Mouse (Mus musculus) liver, adult 2 months (tissue): ENCODE results near the gene Jund. TPM values are rescaled to one million over a fixed set of nuclear protein-coding genes. Genes with fewer than 3 reads are reported as not detected.

Source experiments
- DNase-seq: peaks from one replicate; pipeline ENCODE4 v3.0.0-alpha.2; 2011; ENCODE audit warnings: low read depth, low spot score; ENCODE audit errors: extremely low read depth
- H3K27ac ChIP-seq: fragments of 200-500 bp; replicated peaks from 2 replicates; pipeline ENCODE4 v1.5.1; 2012; ENCODE audit warnings: low read depth, mild to moderate bottlenecking, control low read depth, inconsistent platforms, low read length; ENCODE audit not compliant: insufficient read depth
- H3K27me3 ChIP-seq: fragments of 200-500 bp; 2 replicates; pipeline ENCODE4 v1.6.1; 2012; ENCODE audit warnings: mild to moderate bottlenecking, moderate library complexity, low read length, inconsistent platforms; ENCODE audit not compliant: control insufficient read depth, insufficient read depth
- H3K36me3 ChIP-seq: fragments of 200-500 bp; 2 replicates; pipeline ENCODE4 v1.6.1; 2012; ENCODE audit warnings: low read length, inconsistent platforms; ENCODE audit not compliant: control insufficient read depth, insufficient read depth
- H3K4me1 ChIP-seq: fragments of 200-500 bp; 2 replicates; pipeline ENCODE4 v1.6.1; 2011; ENCODE audit warnings: low read length; ENCODE audit not compliant: control insufficient read depth, insufficient read depth
- H3K4me3 ChIP-seq: fragments of 200-500 bp; 2 replicates; pipeline ENCODE4 v1.5.1; 2011; ENCODE audit warnings: low read depth, mild to moderate bottlenecking, control low read depth, low read length, moderate library complexity; ENCODE audit not compliant: insufficient read depth
- H3K79me2 ChIP-seq: fragments of 200-500 bp; 2 replicates; pipeline ENCODE4 v1.6.1; 2012; ENCODE audit warnings: inconsistent platforms, mild to moderate bottlenecking, low read length, moderate library complexity; ENCODE audit not compliant: control insufficient read depth, insufficient read depth
- H3K9ac ChIP-seq: fragments of 200-500 bp; 2 replicates; pipeline ENCODE4 v1.6.1; 2012; ENCODE audit warnings: low read depth, mild to moderate bottlenecking, control low read depth, inconsistent platforms, low read length
- CTCF ChIP-seq: fragments of 200-500 bp; IDR thresholded peaks from 2 replicates; pipeline ENCODE4 v1.5.1; 2011; ENCODE audit warnings: low read depth, low read length, control low read depth
- POLR2A ChIP-seq: fragments of 200-500 bp; IDR thresholded peaks from 2 replicates; pipeline ENCODE4 v1.6.1; 2011; ENCODE audit warnings: low read length, control low read depth; ENCODE audit not compliant: insufficient read depth; ENCODE audit errors: extremely low read depth
- WGBS: fragments of 180-500 bp; shearing (Covaris S2); methylation state at CpG from one replicate; pipeline ENCODE4 v1.1.7; 2018; 5-methylcytosine and 5-hydroxymethylcytosine counted together
- polyA plus RNA-seq: library from polyadenylated mRNA; depleted of rRNA; stranded (reverse); fragments of >200 nt; gene quantifications from 2 replicates; pipeline ENCODE4 v1.2.3, GENCODE M21; 2012
- total RNA-seq: library from RNA; depleted of rRNA; stranded (reverse); fragments of >200 nt; gene quantifications from 2 replicates; pipeline ENCODE4 v1.2.3, GENCODE M21; 2014

The Jund gene
- total and polyA plus RNA-seq, 2 experiments: 26.6 to 120 TPM

DNA sequence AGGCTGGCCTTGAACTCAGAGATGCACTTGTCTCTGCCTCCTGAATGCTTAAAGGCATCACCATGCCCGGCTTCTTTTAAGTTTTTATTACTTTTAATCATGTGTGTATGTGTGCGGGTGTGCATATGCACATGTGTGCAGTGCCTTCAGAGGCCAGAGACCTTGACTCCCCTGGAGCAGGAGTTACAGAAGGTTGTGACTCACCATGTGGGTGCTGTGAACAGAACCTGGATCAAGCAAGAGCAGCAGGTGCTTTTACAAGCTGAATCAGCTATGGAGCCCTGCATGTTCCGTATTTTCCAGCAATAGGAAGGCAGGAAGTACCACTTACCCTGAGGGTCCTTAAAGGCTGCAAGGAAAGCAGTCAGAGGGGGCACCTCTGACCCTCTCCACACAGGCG is 7.5 kb upstream of the Jund start:
- Histone ChIP-seq H3K27ac (no peak overlapping the region), H3K4me3 (no peak overlapping the region), H3K4me1 (peaks cover 14% of the 10 kb centered on the region), H3K9ac (no peak overlapping the region), H3K27me3 (no peaks in the 10 kb centered on the region), H3K36me3 (no peaks in the 10 kb centered on the region), H3K79me2 (no peaks in the 10 kb centered on the region)
- TF ChIP-seq POLR2A (no peak), CTCF (no peak)
- WGBS: 95% methylated on average over 4 of the region's 4 CpGs
- DNase-seq: no peak

DNA sequence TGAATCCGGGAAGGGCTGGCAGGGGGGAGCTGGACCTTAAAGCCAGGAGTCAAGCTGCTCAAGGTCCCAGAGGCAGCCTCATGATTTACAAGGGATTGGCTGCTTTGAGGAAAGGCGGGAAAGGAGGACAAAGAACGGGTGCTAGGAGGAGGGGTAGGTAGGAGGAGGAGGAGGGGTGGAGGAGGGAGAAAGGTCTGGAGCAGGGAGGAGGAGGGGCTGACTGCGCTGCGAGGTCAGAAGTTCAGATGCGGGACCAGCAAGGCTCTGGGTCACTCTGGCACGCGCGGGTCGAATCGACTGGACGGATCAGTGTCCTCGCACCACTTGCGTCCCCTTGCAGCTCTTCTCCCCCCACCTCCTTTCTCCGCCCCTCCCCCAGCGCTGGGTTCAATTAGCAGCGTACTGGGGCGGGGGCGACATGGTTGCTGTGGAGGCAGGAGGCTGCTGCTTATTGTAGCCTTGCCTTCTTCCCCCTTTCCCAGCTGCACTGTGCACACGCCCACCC is 7.0 kb upstream of the Jund start:
- Histone ChIP-seq H3K4me3 (peak overlapping the region; percentile 10; the same call in 1 of the 2 replicates), H3K36me3 (no peaks in the 10 kb centered on the region), H3K4me1 (peaks cover 15% of the 10 kb centered on the region), H3K9ac (peak overlapping the region; percentile 32; the same call in 1 of the 2 replicates), H3K79me2 (no peaks in the 10 kb centered on the region), H3K27me3 (no peaks in the 10 kb centered on the region), H3K27ac (no peak overlapping the region)
- no peak for TF ChIP-seq POLR2A
- TF ChIP-seq CTCF: no peak
- DNase-seq: peak; percentile 61
- WGBS: 12% methylated on average over 20 of the region's 20 CpGs

DNA sequence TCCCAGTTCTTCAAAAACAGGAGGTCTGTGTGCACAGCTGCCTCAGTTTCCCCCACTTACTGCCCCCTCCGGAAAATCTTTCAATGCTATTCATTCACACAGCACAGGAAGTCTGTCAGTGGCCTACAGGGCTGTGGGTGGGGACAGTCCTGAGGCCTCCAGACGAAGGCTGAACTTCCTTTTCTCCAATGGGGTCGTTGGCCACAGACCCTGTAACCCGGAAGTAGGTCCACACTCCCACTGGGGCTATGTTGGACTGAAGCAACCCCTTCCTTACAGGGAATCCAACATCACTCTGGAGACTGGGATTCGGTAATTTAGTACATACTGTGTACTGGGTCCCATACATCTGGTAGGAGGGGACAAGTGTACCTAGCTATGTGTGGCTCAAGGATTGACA is 5.1 kb upstream of the Jund start:
- H3K4me3 ChIP-seq: no peak overlapping the region
- H3K79me2 ChIP-seq: no peaks in the 10 kb centered on the region
- no peaks in the 10 kb centered on the region for H3K27me3 ChIP-seq
- H3K4me1 ChIP-seq: peaks cover 16% of the 10 kb centered on the region
- H3K36me3 ChIP-seq: no peaks in the 10 kb centered on the region
- no peak overlapping the region for H3K9ac ChIP-seq
- 60% methylated on average over 5 of the region's 5 CpGs for WGBS
- no peak for TF ChIP-seq CTCF
- TF ChIP-seq POLR2A: no peak
- DNase-seq: no peak
- no peak overlapping the region for H3K27ac ChIP-seq

DNA sequence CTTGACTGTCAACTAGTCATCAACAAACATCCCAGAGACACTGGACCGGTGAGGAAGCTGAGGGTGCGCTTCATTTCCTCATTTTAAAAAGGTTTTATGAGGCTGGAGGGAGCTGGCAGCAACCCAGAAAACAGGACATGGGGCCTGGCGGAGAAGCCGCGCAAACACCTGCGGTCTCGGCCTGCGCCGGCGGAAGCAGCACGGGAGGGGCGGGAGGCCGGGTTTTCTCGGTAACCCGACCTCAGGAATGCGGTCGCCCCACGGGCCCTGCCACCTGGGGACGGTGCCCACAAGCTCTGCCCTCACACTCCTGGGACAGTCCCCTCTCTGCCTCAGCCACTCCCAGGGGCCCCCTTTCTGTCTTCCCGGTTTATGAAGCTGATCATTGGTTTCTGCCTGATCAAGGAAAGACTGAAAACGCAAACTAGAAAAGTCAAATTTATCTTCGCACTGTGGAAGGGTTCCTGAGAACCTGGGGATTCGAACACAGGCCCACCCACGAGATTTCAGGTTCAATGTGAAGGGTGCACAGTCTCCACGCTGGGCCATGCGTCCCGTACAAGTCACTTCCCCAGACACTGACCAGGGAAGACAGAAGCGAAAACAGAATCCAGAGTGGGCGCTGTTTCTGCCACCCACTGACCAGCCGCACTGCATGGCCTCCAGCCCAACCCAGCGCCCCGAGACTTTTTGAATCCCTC is 3.3 kb upstream of the Jund start:
- TF ChIP-seq CTCF (no peak), POLR2A (no peak)
- Histone ChIP-seq H3K27ac (peak overlapping the region; percentile 28; the same call in 1 of the 2 replicates), H3K27me3 (no peaks in the 10 kb centered on the region), H3K36me3 (no peaks in the 10 kb centered on the region), H3K4me1 (peaks cover 16% of the 10 kb centered on the region), H3K79me2 (peaks cover 9% of the 10 kb centered on the region; the same call in 1 of the 2 replicates), H3K9ac (no peak overlapping the region), H3K4me3 (no peak overlapping the region)
- no peak for DNase-seq
- WGBS: 66% methylated on average over 32 of the region's 32 CpGs

DNA sequence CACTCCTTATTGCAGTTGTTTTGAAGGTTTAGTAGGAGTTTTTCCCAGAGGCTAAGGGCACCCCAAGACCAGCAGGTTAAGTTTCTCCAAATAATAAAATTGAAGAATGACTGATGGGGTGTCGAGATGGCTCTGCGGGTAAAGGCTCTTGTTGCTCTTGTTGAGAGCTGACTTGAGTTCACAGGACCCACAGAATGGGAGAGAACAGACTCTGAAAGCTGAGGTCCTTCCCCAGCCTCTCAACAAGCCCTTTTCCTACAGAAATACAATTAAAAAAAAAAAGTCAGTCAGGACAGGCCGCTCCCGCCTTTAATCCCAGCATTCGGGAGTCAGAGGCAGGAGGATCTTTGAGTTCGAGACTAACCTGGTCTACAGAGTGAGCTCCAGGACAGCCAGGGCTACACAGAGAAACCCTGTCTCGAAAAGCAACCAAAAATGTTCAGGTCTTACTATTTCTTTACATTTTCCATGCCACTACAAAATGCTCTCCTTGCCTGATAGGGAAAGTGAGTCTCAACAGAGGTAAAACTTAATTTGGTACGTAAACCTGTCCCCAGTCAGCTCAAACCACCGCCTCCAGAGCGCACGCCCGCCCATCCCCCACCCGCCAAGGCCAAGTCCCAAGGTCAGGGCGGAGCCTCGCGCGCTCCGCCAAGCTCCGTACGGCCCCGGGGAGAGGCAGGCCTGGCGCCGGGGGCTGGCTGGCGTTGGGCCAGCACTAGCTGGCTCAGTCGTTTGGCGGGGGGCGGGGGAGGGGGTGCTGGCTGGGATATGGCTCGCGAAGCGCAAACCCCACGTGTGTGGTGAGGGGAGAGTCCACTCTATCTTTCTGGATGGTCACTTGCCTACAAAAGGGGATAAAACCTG is 2.5 kb upstream of the Jund start:
- TF ChIP-seq POLR2A (no peak), CTCF (no peak)
- Histone ChIP-seq H3K27me3 (no peaks in the 10 kb centered on the region), H3K4me3 (peak overlapping the region; percentile 48; the same call in 1 of the 2 replicates), H3K9ac (peak overlapping the region; percentile 80), H3K36me3 (no peaks in the 10 kb centered on the region), H3K79me2 (peaks cover 9% of the 10 kb centered on the region; the same call in 1 of the 2 replicates), H3K4me1 (peaks cover 18% of the 10 kb centered on the region), H3K27ac (peak overlapping the region; percentile 66)
- 6% methylated on average over 31 of the region's 31 CpGs for WGBS
- DNase-seq: peak; percentile 53
